Mouse (Mus musculus): ENCODE measurements at regions not wholly inside any gene's neighbourhood (a gene's known extent, or its start where the extent isn't known, plus 50 kb on each side); places are given as distances from the start of the nearest gene placed in this dataset.

DNA sequence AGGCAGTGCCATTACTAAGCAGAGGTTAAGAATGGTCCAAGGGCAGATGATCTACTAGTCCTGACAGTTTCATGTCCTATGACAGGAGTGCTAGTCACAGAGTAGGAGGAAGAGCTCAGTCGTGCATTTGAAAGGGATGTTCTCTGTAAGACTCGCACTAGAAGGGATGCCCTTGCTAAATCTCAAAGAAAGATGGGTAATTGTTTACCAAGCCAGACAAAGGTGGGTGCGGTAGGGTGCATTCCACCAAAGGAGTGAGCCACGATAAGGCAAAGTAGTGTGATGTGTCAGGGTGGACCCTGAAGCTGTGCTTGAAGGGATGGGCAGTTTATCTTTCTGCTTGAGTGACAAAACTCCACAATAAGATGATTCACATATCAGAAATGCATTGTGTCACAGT is 50.5 kb upstream of the Adgrf1 start:
- DNase-seq (ENCODE audit: low read depth, low spot score): no peak
